Comparison of ENCODE assay signal across 21 mouse cellular contexts in genomic region chr4:119989031-119989693, GRCm38 (mm10).
DNase-seq lines count a peak whose midpoint lies in the region; ATAC-seq and TF ChIP-seq lines count a peak whose summit lies in the region.
"Had no signal": no experiment of that assay in that cellular context is flagged by ENCODE, and none has a peak within 500 bp of the region (broad histone marks: within the 10 kb centered on the region; RNA-seq: fewer than 3 reads in every experiment).

No protein-coding gene starts in this region.

- TF ChIP-seq CTCF in lung, postnatal 0 days (IDR thresholded peaks at IDR 0.05), result no peak
- TF ChIP-seq CTCF in stomach, postnatal 0 days (IDR thresholded peaks at IDR 0.05; ENCODE audit: low read depth), result no peak

- no peaks in the 10 kb centered on the region for H3K36me3 ChIP-seq in hindbrain, embryonic 15.5 days
- H3K36me3 ChIP-seq in hindbrain, embryonic 11.5 days (ENCODE audit: control insufficient read depth, insufficient read depth, low read length), result no peaks in the 10 kb centered on the region
- no peaks in the 10 kb centered on the region for H3K36me3 ChIP-seq in lung, postnatal 0 days (ENCODE audit: insufficient read depth, low read length)
- H3K36me3 ChIP-seq in stomach, postnatal 0 days (ENCODE audit: control insufficient read depth, insufficient read depth, low read length), result no peaks in the 10 kb centered on the region
- H3K36me3 ChIP-seq: forebrain, embryonic 10.5 days; intestine, embryonic 15.5 days; liver, embryonic 15.5 days had no signal

- no peaks in the 10 kb centered on the region for H3K27me3 ChIP-seq in hindbrain, embryonic 15.5 days
- H3K27me3 ChIP-seq in hindbrain, embryonic 11.5 days (ENCODE audit: control insufficient read depth, insufficient read depth, low read length), result no peaks in the 10 kb centered on the region
- no peaks in the 10 kb centered on the region for H3K27me3 ChIP-seq in lung, postnatal 0 days (replicated peaks; ENCODE audit: insufficient read depth, low read length)
- no peaks in the 10 kb centered on the region for H3K27me3 ChIP-seq in stomach, postnatal 0 days (ENCODE audit: control insufficient read depth, insufficient read depth, low read length)
- H3K27me3 ChIP-seq: liver, embryonic 15.5 days had no signal

- DNase-seq in adrenal gland, postnatal 14 days, result peak; percentile 31
- no peak for DNase-seq in adrenal gland, postnatal 4 days (ENCODE audit: low spot score in 2 of 2)
- no peak for DNase-seq in hindbrain, embryonic 11.5 days (ENCODE audit: low spot score)
- DNase-seq in lung, postnatal 0 days (ENCODE audit: low spot score), result no peak
- DNase-seq in lung, adult 18-20 months, result no peak
- no peak for DNase-seq in stomach, postnatal 0 days (ENCODE audit: low spot score)
- DNase-seq: cerebellum, adult 11-12 months; forebrain, postnatal 0 days; gastrocnemius, postnatal 14 days; heart, postnatal 14 days; kidney, adult 8-10 months; kidney, postnatal 25 days; liver; right cerebral cortex, postnatal 4 days had no signal

- no peak overlapping the region for H3K4me3 ChIP-seq in hindbrain, embryonic 15.5 days
- no peak overlapping the region for H3K4me3 ChIP-seq in hindbrain, embryonic 11.5 days (ENCODE audit: low read depth, low read length)
- H3K4me3 ChIP-seq in lung, postnatal 0 days (ENCODE audit: low read depth, low read length), result no peak overlapping the region
- no peak overlapping the region for H3K4me3 ChIP-seq in stomach, postnatal 0 days (ENCODE audit: low read depth, low read length)
- H3K4me3 ChIP-seq: forebrain, embryonic 10.5 days; intestine, embryonic 15.5 days; liver, embryonic 15.5 days had no signal

- WGBS in hindbrain, embryonic 15.5 days, result 51% methylated on average over 3 of the region's 3 CpGs
- WGBS in hindbrain, embryonic 11.5 days, result 71% methylated on average over 3 of the region's 3 CpGs
- WGBS in lung, postnatal 0 days, result 50% methylated on average over 3 of the region's 3 CpGs
- WGBS in stomach, postnatal 0 days, result 64% methylated on average over 3 of the region's 3 CpGs

- no peaks in the 10 kb centered on the region for H3K9me3 ChIP-seq in hindbrain, embryonic 15.5 days
- no peaks in the 10 kb centered on the region for H3K9me3 ChIP-seq in hindbrain, embryonic 11.5 days (ENCODE audit: control insufficient read depth, low read length)
- no peaks in the 10 kb centered on the region for H3K9me3 ChIP-seq in lung, postnatal 0 days (ENCODE audit: low read length)
- H3K9me3 ChIP-seq in stomach, postnatal 0 days (ENCODE audit: control insufficient read depth, low read length), result no peaks in the 10 kb centered on the region
- H3K9me3 ChIP-seq: forebrain, embryonic 10.5 days; intestine, embryonic 15.5 days; liver, embryonic 15.5 days had no signal

- H3K4me1 ChIP-seq in hindbrain, embryonic 15.5 days (replicated peaks), result peaks cover 38% of the 10 kb centered on the region
- peaks cover 9% of the 10 kb centered on the region for H3K4me1 ChIP-seq in hindbrain, embryonic 11.5 days (replicated peaks; ENCODE audit: control insufficient read depth, insufficient read depth, low read length)
- no peaks in the 10 kb centered on the region; the same call in 1 of the 2 replicates for H3K4me1 ChIP-seq in lung, postnatal 0 days (ENCODE audit: insufficient read depth, low read depth, low read length)
- H3K4me1 ChIP-seq in stomach, postnatal 0 days (replicated peaks; ENCODE audit: control insufficient read depth, insufficient read depth), result no peaks in the 10 kb centered on the region
- H3K4me1 ChIP-seq: liver, embryonic 15.5 days had no signal

- no peak overlapping the region for H3K4me2 ChIP-seq in hindbrain, embryonic 15.5 days
- no peak overlapping the region for H3K4me2 ChIP-seq in hindbrain, embryonic 11.5 days (replicated peaks; ENCODE audit: low read depth, low read length)
- H3K4me2 ChIP-seq in lung, postnatal 0 days (replicated peaks; ENCODE audit: low read depth, low read length), result no peak overlapping the region
- no peak overlapping the region for H3K4me2 ChIP-seq in stomach, postnatal 0 days (replicated peaks; ENCODE audit: low read depth)
- H3K4me2 ChIP-seq: heart, embryonic 11.5 days; intestine, embryonic 15.5 days; liver, embryonic 15.5 days had no signal

- ATAC-seq in hindbrain, embryonic 15.5 days (ENCODE audit: low FRiP score, low read depth), result peak; percentile 29; the same call in 1 of the 2 replicates
- ATAC-seq in hindbrain, embryonic 11.5 days (ENCODE audit: low FRiP score), result no peak
- peak; percentile 18; the same call in 1 of the 2 replicates for ATAC-seq in lung, postnatal 0 days
- ATAC-seq in stomach, postnatal 0 days (ENCODE audit: low FRiP score, low TSS enrichment), result peak; percentile 21; the same call in 1 of the 2 replicates
- ATAC-seq: forebrain, postnatal 0 days; intestine, embryonic 15.5 days; midbrain, embryonic 16.5 days had no signal

- no peak overlapping the region for H3K27ac ChIP-seq in hindbrain, embryonic 15.5 days (replicated peaks)
- no peak overlapping the region for H3K27ac ChIP-seq in hindbrain, embryonic 11.5 days (ENCODE audit: low read depth, low read length)
- no peak overlapping the region for H3K27ac ChIP-seq in lung, postnatal 0 days (ENCODE audit: low read length)
- H3K27ac ChIP-seq in stomach, postnatal 0 days (replicated peaks), result no peak overlapping the region
- H3K27ac ChIP-seq: forebrain, embryonic 10.5 days; intestine, embryonic 15.5 days; liver, embryonic 15.5 days; macrophage had no signal

- TF ChIP-seq EP300 in lung, postnatal 0 days (IDR thresholded peaks at IDR 0.05), result no peak
- TF ChIP-seq EP300 in stomach, postnatal 0 days (optimal IDR thresholded peaks at IDR 0.05), result no peak

- H3K9ac ChIP-seq in hindbrain, embryonic 15.5 days, result no peak overlapping the region
- H3K9ac ChIP-seq in hindbrain, embryonic 11.5 days (ENCODE audit: low read depth, low read length), result no peak overlapping the region
- no peak overlapping the region for H3K9ac ChIP-seq in lung, postnatal 0 days (replicated peaks; ENCODE audit: low read depth)
- H3K9ac ChIP-seq in stomach, postnatal 0 days (ENCODE audit: low read length), result no peak overlapping the region
- H3K9ac ChIP-seq: forebrain, postnatal 0 days; intestine, embryonic 15.5 days; liver, embryonic 15.5 days had no signal
